Comparison of ENCODE assay signal across 9 mouse cellular contexts in the genomic region with DNA sequence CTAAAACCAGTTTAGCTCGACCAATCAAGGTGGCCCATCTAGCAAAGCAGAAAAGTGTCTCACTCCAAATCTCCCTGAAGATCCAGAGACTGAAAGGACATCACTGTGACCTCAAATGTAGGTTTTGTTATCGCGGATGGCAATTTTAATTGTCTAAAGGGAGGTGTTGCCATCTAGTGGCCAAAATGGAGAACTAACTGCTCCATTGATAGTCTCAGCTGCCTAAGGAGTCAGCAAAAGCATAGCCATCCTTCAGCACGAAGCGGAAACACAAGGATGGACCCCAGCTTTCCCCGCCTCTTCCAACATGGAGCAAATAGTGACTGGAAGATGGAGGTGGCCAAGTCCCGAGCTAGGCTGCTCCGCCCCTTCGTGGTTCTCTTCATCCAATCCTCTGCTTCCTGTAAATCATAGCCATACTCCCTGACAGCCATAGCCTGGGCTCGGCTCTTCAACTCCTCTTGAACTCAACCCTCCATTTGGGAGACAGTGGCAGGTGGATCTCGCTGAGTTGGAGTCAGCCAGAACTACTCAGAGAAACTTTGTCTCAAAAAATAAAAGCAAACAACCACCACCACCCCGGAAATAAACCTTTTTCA. TPM values are rescaled to one million over a fixed set of nuclear protein-coding genes. Genes with fewer than 3 reads are reported as not detected.
A peak's percentile ranks its signal among the peaks of the same experiment; 100 is the strongest.
DNase-seq lines count a peak whose midpoint lies in the region; ATAC-seq lines count a peak whose summit lies in the region.
"Had no signal": no experiment of that assay in that cellular context is flagged by ENCODE, and none has a peak within 500 bp of the region (broad histone marks: within the 10 kb centered on the region; RNA-seq: fewer than 3 reads in every experiment).

No protein-coding gene starts in this region.

- no peaks in the 10 kb centered on the region for H3K27me3 ChIP-seq in kidney, embryonic 14.5 days (ENCODE audit: control insufficient read depth, insufficient read depth, low read length)
- H3K27me3 ChIP-seq: neural tube, embryonic 12.5 days had no signal

- WGBS in kidney, embryonic 14.5 days: 20% methylated on average over 12 of the region's 12 CpGs

- H3K9me3 ChIP-seq in kidney, embryonic 14.5 days (ENCODE audit: control insufficient read depth, low read length): peaks cover 6% of the 10 kb centered on the region; the same call in 1 of the 2 replicates
- H3K9me3 ChIP-seq: neural tube, embryonic 12.5 days had no signal

- no peak overlapping the region for H3K9ac ChIP-seq in kidney, embryonic 14.5 days (ENCODE audit: low read depth, low read length)
- H3K9ac ChIP-seq: neural tube, embryonic 12.5 days had no signal

- no peak overlapping the region for H3K27ac ChIP-seq in kidney, embryonic 14.5 days (ENCODE audit: low read depth, low read length)
- H3K27ac ChIP-seq: neural tube, embryonic 12.5 days had no signal

- peak; percentile 23 for DNase-seq in urinary bladder, postnatal 25 days (ENCODE audit: low spot score)
- DNase-seq in urinary bladder, postnatal 4 days (ENCODE audit: low spot score in 2 of 2): no peak
- DNase-seq in c-Kit-positive CD71-negative TER-119-negative erythroid progenitor cells, embryonic 14.5 days (ENCODE audit: low read depth): peak; percentile 54
- peak; percentile 73 for DNase-seq in forelimb bud, embryonic 11.5 days (ENCODE audit: low read depth, low spot score)
- DNase-seq in lung, postnatal 14 days: peak; percentile 67
- DNase-seq in retina, postnatal 1 day: peak; percentile 83

- H3K4me1 ChIP-seq in kidney, embryonic 14.5 days (ENCODE audit: control insufficient read depth, insufficient read depth, low read length): peaks cover 18% of the 10 kb centered on the region; the same call in 1 of the 2 replicates
- H3K4me1 ChIP-seq: neural tube, embryonic 12.5 days had no signal

- no peak overlapping the region for H3K4me2 ChIP-seq in kidney, embryonic 14.5 days (replicated peaks; ENCODE audit: low read depth, low read length)
- H3K4me2 ChIP-seq: neural tube, embryonic 12.5 days had no signal

- H3K36me3 ChIP-seq in kidney, embryonic 14.5 days (ENCODE audit: control insufficient read depth, insufficient read depth, low read length): no peaks in the 10 kb centered on the region
- H3K36me3 ChIP-seq: neural tube, embryonic 12.5 days had no signal

- peak; percentile 52 for ATAC-seq in kidney, embryonic 14.5 days (ENCODE audit: low FRiP score, low TSS enrichment)
- no peak for ATAC-seq in activated CD4-positive, CD25-positive, alpha-beta regulatory T cell, adult 4 months

- H3K4me3 ChIP-seq in kidney, embryonic 14.5 days (ENCODE audit: low read length): no peak overlapping the region
- H3K4me3 ChIP-seq: neural tube, embryonic 12.5 days had no signal

RNA-seq across cellular contexts. Expression of gene Pkdcc, which starts 38.1 kb away (rescaled TPM):
- 48.7 and 82.9 TPM in 2 replicates for polyA plus RNA-seq in kidney, embryonic 14.5 days (2014; fragmentation: Nextera tagmentation; extraction: Ambion mirVana)
- under 1 TPM in 1 of 2 experiments, not detected in 1; 0.22 TPM for polyA plus RNA-seq in activated CD4-positive, CD25-positive, alpha-beta regulatory T cell, adult 4 months (2017; shearing (Covaris generic))

Comparison
In these comparisons a context has a peak if more than half of its experiments do, and no peak if none do; other contexts are left out.
1. DNase-seq: peak in urinary bladder, postnatal 25 days (single experiment), c-Kit-positive CD71-negative TER-119-negative erythroid progenitor cells, embryonic 14.5 days (single experiment), forelimb bud, embryonic 11.5 days (single experiment), lung, postnatal 14 days (single experiment) and retina, postnatal 1 day (single experiment); none in urinary bladder, postnatal 4 days (0 of 2).
2. RNA of gene Pkdcc, which starts 38.1 kb away (polyA plus RNA-seq): 48.7 to 82.9 TPM in kidney, embryonic 14.5 days; 0.22 TPM in activated CD4-positive, CD25-positive, alpha-beta regulatory T cell, adult 4 months; every median in the first group is over 10 times any median in the second.